Mouse (Mus musculus) E14TG2a.4 (cell line): ENCODE measurements at regions not wholly inside any gene's neighbourhood (a gene's known extent, or its start where the extent isn't known, plus 50 kb on each side); places are given as distances from the start of the nearest gene placed in this dataset.

Experiments
- CTCF ChIP-seq: conservative IDR thresholded peaks from 2 replicates; pipeline ENCODE4 v1.5.1; 2014; ENCODE audit warnings: low read length
- NANOG ChIP-seq: IDR thresholded peaks from 2 replicates; pipeline ENCODE4 v1.6.1; 2014; ENCODE audit warnings: borderline replicate concordance, low read length, mixed read lengths
- POU5F1 ChIP-seq: IDR thresholded peaks from 2 replicates; pipeline ENCODE4 v1.6.1; 2014; ENCODE audit warnings: low read length, borderline replicate concordance

GRCm38 (mm10) chr14:60526832-60527231 is 107.0 kb upstream of the Spata13 start:
- TF ChIP-seq CTCF (no peak), NANOG (no peak), POU5F1 (no peak)
